Mouse (Mus musculus) embryonic facial prominence, embryonic 14.5 days (tissue): ENCODE measurements around the gene Ccni. TPM values are rescaled to one million over a fixed set of nuclear protein-coding genes. Genes with fewer than 3 reads are reported as not detected.

Experiments
- ATAC-seq: fragments of 200-750 bp; cut with Nextera tagmentation; 2 replicates; pipeline ENCODE4 v1.8.0; 2017; ENCODE audit warnings: low read depth, moderate number of reproducible peaks, moderate TSS enrichment
- DNase-seq: peaks from one replicate; pipeline ENCODE4 v3.0.0-alpha.2; 2015; ENCODE audit warnings: low spot score
- H3K27ac ChIP-seq: fragments of 300-500 bp; sonication (generic); replicated peaks from 2 replicates; pipeline ENCODE4 v1.5.1; 2014; ENCODE audit warnings: low read depth, mild to moderate bottlenecking, low read length, moderate library complexity
- H3K27me3 ChIP-seq: fragments of 300-500 bp; sonication (generic); replicated peaks from 2 replicates; pipeline ENCODE4 v1.6.1; 2014; ENCODE audit warnings: low read length; ENCODE audit not compliant: control insufficient read depth, insufficient read depth
- H3K36me3 ChIP-seq: fragments of 300-500 bp; sonication (generic); 2 replicates; pipeline ENCODE4 v1.6.1; 2014; ENCODE audit warnings: low read length, mixed read lengths; ENCODE audit not compliant: control insufficient read depth, insufficient read depth
- H3K4me1 ChIP-seq: fragments of 300-500 bp; sonication (generic); 2 replicates; pipeline ENCODE4 v1.6.1; 2014; ENCODE audit warnings: antibody characterized with exemption, low read length; ENCODE audit not compliant: control insufficient read depth, insufficient read depth
- H3K4me2 ChIP-seq: fragments of 300-500 bp; sonication (generic); 2 replicates; pipeline ENCODE4 v1.6.1; 2014; ENCODE audit warnings: low read depth, mild to moderate bottlenecking, low read length, moderate library complexity, mixed read lengths
- H3K4me3 ChIP-seq: fragments of 300-500 bp; sonication (generic); 2 replicates; pipeline ENCODE4 v1.5.1; 2014; ENCODE audit warnings: low read depth, mild to moderate bottlenecking, low read length
- H3K9ac ChIP-seq: fragments of 300-500 bp; sonication (generic); 2 replicates; pipeline ENCODE4 v1.6.1; 2014; ENCODE audit warnings: low read depth, mild to moderate bottlenecking, low read length, moderate library complexity, mixed read lengths
- H3K9me3 ChIP-seq: fragments of 300-500 bp; sonication (generic); 2 replicates; pipeline ENCODE4 v1.6.1; 2016; ENCODE audit warnings: low read length; ENCODE audit not compliant: control insufficient read depth
- WGBS: fragments of 180-500 bp; shearing (Covaris S2); extraction: QIAGEN DNeasy Blood & Tissue Kit; methylation state at CpG from one replicate; pipeline ENCODE4 v1.1.7; 2014; 5-methylcytosine and 5-hydroxymethylcytosine counted together
- polyA plus RNA-seq: library from polyadenylated mRNA; unstranded; fragments of >200 nt; fragmentation: Nextera tagmentation; extraction: Ambion mirVana; gene quantifications from 2 replicates; pipeline ENCODE4 v1.2.1, GENCODE M21; 2014

Ccni gene
- polyA plus RNA-seq, 1 experiment from 2014 or later: 121 TPM

GRCm38 (mm10) chr5:93183311-93183710 is 23.0 kb downstream of the Ccni start:
- no peak overlapping the region for H3K27ac ChIP-seq
- no peaks in the 10 kb centered on the region for H3K4me1 ChIP-seq
- no peak overlapping the region for H3K4me3 ChIP-seq
- H3K9ac ChIP-seq: no peak overlapping the region
- 77% methylated on average over 6 of the region's 6 CpGs for WGBS
- ATAC-seq (no peak), DNase-seq (no peak)
- H3K4me2 ChIP-seq: no peak overlapping the region
- no peaks in the 10 kb centered on the region for H3K27me3 ChIP-seq
- H3K36me3 ChIP-seq: peaks cover 79% of the 10 kb centered on the region
- no peaks in the 10 kb centered on the region for H3K9me3 ChIP-seq

DNA sequence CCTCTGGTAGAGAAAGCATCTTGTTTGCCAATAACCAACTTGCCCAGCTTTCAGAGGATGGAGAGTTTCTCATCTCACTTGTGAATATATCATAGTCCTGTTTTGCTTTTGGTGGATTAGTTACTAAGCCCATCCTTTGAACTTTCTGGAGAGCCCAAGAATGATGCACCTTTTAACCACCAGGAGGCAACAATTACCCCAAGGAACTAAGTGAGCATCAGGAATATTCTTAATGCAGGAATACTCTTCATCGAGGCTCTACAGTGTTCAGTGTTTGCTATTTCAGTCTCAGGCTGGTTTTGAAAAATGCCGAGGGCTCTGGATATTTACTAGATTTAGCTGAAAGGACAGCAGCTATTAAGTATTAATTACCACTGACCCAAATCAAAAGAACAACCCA is 26.0 kb downstream of the Ccni start:
- no peak overlapping the region for H3K9ac ChIP-seq
- DNase-seq (peak; percentile 27), ATAC-seq (no peak)
- H3K9me3 ChIP-seq: no peaks in the 10 kb centered on the region
- peaks cover 63% of the 10 kb centered on the region for H3K36me3 ChIP-seq
- no peaks in the 10 kb centered on the region for H3K4me1 ChIP-seq
- H3K27me3 ChIP-seq: no peaks in the 10 kb centered on the region
- WGBS: 66% methylated on average over 2 of the region's 2 CpGs
- no peak overlapping the region for H3K27ac ChIP-seq
- H3K4me3 ChIP-seq: no peak overlapping the region
- H3K4me2 ChIP-seq: no peak overlapping the region

GRCm38 (mm10) chr5:93178616-93179015 is 27.7 kb downstream of the Ccni start:
- Histone ChIP-seq H3K4me2 (no peak overlapping the region), H3K27me3 (no peaks in the 10 kb centered on the region), H3K36me3 (peaks cover 63% of the 10 kb centered on the region), H3K9ac (no peak overlapping the region), H3K27ac (no peak overlapping the region), H3K4me3 (no peak overlapping the region), H3K4me1 (no peaks in the 10 kb centered on the region), H3K9me3 (no peaks in the 10 kb centered on the region)
- DNase-seq: no peak
- WGBS: 75% methylated on average over 6 of the region's 6 CpGs
- ATAC-seq: no peak

- 81% methylated on average over 6 of the region's 6 CpGs for WGBS
- no peaks in the 10 kb centered on the region for H3K9me3 ChIP-seq
- H3K4me3 ChIP-seq: no peak overlapping the region
- peaks cover 72% of the 10 kb centered on the region for H3K36me3 ChIP-seq
- H3K27ac ChIP-seq: no peak overlapping the region
- no peaks in the 10 kb centered on the region for H3K27me3 ChIP-seq
- DNase-seq (no peak), ATAC-seq (no peak)
- no peaks in the 10 kb centered on the region for H3K4me1 ChIP-seq
- H3K9ac ChIP-seq: no peak overlapping the region
- H3K4me2 ChIP-seq: no peak overlapping the region
Observed at GRCm38 (mm10) chr5:93174675-93175074, 31.6 kb downstream of the Ccni start.

- Histone ChIP-seq H3K9me3 (no peaks in the 10 kb centered on the region), H3K4me3 (no peak overlapping the region), H3K4me1 (0 out of 2 replicates have a peak, but pooled peaks cover 6% of the 10 kb centered on the region), H3K27ac (no peak overlapping the region), H3K9ac (no peak overlapping the region), H3K36me3 (peaks cover 72% of the 10 kb centered on the region), H3K27me3 (no peaks in the 10 kb centered on the region), H3K4me2 (no peak overlapping the region)
- WGBS: 87% methylated on average over 6 of the region's 6 CpGs
- DNase-seq (no peak), ATAC-seq (no peak)
Observed at GRCm38 (mm10) chr5:93172536-93172935, 33.8 kb downstream of the Ccni start.

DNA sequence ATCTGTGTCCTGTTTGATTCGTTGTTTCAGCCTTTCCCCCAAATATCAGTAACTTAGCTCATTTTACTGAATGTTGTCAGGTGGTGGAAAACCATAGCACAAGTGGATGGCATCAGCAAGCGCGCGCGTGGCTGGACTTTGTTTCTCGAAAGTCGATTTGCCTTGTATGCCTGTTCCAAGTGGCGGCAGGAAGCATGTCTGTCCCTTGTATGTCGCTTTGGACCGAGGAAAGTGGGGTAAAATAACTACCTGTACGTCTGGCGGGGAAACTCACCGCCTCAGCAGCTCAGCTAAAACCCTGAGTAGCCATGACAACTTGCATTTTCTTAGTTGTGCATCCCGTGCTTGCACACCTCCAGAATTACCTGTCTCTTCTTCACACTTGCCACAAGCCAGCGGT is 34.9 kb downstream of the Ccni start:
- Histone ChIP-seq H3K9ac (no peak overlapping the region), H3K9me3 (no peaks in the 10 kb centered on the region), H3K4me1 (0 out of 2 replicates have a peak, but pooled peaks cover 6% of the 10 kb centered on the region), H3K27ac (no peak overlapping the region), H3K27me3 (no peaks in the 10 kb centered on the region), H3K4me3 (no peak overlapping the region), H3K4me2 (no peak overlapping the region), H3K36me3 (peaks cover 79% of the 10 kb centered on the region)
- 96% methylated on average over 15 of the region's 15 CpGs for WGBS
- ATAC-seq (no peak), DNase-seq (no peak)

DNA sequence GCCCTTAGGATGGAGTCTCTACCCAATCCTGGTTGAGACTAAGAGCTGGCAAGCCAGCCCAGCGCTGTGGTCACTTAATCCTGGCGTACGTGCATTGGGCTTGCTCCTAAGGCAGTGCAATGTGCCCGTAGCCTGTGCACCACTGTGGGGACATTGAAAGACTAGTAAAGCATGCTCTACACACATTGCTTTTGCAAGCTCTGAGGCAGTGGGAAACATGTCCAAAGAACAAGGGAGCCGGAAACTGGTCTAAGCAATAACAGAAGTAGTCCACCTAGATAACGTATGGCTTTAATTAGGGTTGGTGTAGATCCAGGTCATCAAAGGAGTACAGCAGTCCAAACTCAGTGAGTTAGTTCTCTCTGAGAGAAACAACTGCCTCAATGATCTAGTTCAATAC is 37.6 kb downstream of the Ccni start:
- no peak overlapping the region for H3K4me3 ChIP-seq
- no peak overlapping the region for H3K4me2 ChIP-seq
- no peaks in the 10 kb centered on the region for H3K27me3 ChIP-seq
- H3K36me3 ChIP-seq: peaks cover 84% of the 10 kb centered on the region
- ATAC-seq (peak; percentile 56; the same call in 1 of the 2 replicates), DNase-seq (peak; percentile 43)
- H3K9ac ChIP-seq: no peak overlapping the region
- H3K4me1 ChIP-seq: 0 out of 2 replicates have a peak, but pooled peaks cover 6% of the 10 kb centered on the region
- H3K27ac ChIP-seq: peak overlapping the region; percentile 8; the same call in 1 of the 2 replicates
- 54% methylated on average over 6 of the region's 6 CpGs for WGBS
- no peaks in the 10 kb centered on the region for H3K9me3 ChIP-seq

GRCm38 (mm10) chr5:93167919-93168516 is 38.3 kb downstream of the Ccni start:
- DNase-seq: no peak
- peaks cover 82% of the 10 kb centered on the region for H3K36me3 ChIP-seq
- WGBS: 92% methylated on average over 11 of the region's 11 CpGs
- H3K4me3 ChIP-seq: no peak overlapping the region
- no peaks in the 10 kb centered on the region for H3K27me3 ChIP-seq
- H3K9me3 ChIP-seq: no peaks in the 10 kb centered on the region
- H3K4me1 ChIP-seq: 0 out of 2 replicates have a peak, but pooled peaks cover 6% of the 10 kb centered on the region
- ATAC-seq: no peak
- H3K27ac ChIP-seq: 0 out of 2 replicates have a peak overlapping the region, but pooled peaks have one; percentile 8
- H3K9ac ChIP-seq: no peak overlapping the region
- no peak overlapping the region for H3K4me2 ChIP-seq

GRCm38 (mm10) chr5:93163541-93163940 is 42.8 kb downstream of the Ccni start:
- Histone ChIP-seq H3K4me1 (0 out of 2 replicates have a peak, but pooled peaks cover 4% of the 10 kb centered on the region), H3K27me3 (no peaks in the 10 kb centered on the region), H3K4me3 (no peak overlapping the region), H3K9ac (no peak overlapping the region), H3K27ac (no peak overlapping the region), H3K4me2 (no peak overlapping the region), H3K9me3 (no peaks in the 10 kb centered on the region), H3K36me3 (peaks cover 83% of the 10 kb centered on the region)
- 89% methylated on average over 3 of the region's 3 CpGs for WGBS
- ATAC-seq (no peak), DNase-seq (peak; percentile 55)
